Mouse (Mus musculus): Measurements from ENCODE around the gene Slc25a23. TPM values are rescaled to one million over a fixed set of nuclear protein-coding genes. Genes with fewer than 3 reads are reported as not detected.

Slc25a23 gene
- polyA plus RNA-seq, 1 experiment = 34.2 TPM

DNA sequence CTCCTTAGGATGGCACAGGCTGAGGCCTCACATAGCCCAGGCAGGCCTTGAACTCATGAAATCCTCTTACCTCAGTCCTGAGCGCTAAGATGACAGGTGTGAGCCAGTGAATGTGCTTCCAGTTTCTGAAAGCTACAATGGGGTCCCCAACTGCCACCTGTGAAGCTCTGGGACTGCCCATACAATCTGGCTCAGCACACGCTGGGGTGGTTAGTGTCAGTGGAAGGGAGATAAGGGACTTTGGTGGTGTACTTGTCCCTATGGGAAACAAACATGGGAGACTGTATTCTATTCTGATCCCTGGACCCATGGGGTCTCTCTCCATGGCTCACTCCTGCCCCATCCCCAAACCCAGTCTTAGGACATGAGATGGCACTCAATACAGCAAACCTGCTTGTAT is 40.0 kb downstream of the Slc25a23 start:
- DNase-seq (ENCODE audit: low spot score) = no peak

DNA sequence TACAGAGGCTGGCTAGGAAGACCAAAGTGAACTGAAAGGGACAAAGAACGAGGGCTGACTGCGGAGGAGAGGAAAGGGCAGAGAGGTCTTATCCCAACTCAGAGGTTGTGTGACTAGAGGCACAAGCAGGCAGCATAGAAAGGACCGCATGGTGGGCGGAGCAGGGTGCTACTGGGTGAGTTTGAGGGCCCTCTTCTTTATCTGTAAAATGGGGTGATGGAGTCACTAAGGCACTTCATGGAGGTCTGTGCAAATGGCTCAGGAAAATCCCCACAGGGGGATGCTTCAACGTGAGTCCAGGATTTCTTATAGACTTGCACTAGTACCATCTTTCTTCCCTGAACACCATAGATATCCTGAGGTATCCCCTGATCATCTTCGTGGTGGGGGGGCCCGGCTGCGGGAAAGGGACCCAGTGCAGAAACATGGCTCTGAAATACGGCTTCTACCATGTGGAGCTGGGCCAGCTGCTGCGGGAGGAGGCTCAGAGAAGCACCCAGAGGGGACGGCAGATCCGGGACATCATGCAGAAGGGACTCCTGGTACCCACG is 47.3 kb downstream of the Slc25a23 start:
- no peak for DNase-seq (ENCODE audit: low spot score)

DNA sequence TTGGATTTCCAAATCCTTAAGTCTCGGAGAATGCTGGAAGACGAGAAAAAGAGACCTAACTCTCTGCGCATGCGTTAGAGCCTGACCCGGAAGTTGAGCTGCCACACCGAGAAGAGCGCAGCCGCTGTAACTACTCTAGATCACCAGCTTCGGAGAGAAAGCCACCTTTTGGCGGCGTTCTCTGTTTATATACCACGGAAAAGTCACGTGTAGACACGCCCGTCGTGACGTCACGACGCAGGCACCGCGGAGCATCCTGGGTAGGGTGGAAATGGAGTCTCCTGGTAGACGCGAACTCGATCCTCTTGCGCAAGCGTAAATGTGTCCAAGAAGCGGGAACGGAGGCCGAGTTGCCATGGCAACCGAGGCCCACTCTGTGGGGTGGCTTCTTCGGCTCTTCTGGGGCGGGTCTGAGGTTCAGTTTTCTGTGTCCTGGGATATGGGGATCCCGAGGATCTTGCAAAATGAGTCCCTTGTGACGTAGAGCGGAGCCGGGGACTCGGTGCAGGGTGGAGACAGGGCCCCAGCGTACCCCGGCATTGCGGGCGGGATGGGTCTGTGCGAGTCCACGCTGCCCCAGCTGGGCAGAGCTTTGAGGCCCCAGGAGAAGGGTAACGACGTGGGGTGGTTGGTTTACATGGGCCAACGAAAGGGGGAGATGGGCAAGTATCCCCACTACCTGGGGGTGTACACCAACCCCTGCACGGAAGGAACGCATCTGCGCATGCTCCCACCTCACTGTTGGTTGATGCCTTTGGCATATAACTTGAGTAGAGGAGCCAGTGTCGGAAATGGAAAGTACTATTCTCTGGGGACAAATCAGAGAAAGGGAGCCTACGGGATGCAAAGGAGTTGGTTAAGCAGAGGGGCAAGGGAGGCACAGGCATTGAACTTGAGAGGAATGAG is 48.2 kb downstream of the Slc25a23 start, which contains the start of the genes Gtf2f1 and Gm17949:
Gene Gtf2f1, minus strand, starts transcription at position 53 of the 906 bp plus-strand sequence.
Gene Gm17949, plus strand, starts transcription at position 234 of the 906 bp plus-strand sequence.
- peak; percentile 82 for DNase-seq (ENCODE audit: low spot score)

DNA sequence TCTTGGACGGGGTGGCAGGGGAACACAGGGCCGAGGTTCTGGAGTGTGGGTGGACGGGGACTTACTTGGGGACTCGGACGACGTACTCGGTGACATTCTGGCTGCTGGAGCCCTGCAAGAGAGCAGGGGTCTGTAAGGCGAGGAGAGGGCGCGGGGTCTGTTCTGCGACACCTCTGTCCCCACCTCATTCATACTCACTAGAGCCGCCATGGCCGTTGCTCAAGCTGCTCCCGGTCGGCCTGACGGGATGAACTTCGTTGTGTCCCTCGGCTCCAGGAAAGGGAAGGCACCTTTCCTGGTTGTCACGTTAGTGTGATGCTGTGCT is 48.8 kb downstream of the Slc25a23 start:
- DNase-seq (ENCODE audit: low spot score) = no peak

DNA sequence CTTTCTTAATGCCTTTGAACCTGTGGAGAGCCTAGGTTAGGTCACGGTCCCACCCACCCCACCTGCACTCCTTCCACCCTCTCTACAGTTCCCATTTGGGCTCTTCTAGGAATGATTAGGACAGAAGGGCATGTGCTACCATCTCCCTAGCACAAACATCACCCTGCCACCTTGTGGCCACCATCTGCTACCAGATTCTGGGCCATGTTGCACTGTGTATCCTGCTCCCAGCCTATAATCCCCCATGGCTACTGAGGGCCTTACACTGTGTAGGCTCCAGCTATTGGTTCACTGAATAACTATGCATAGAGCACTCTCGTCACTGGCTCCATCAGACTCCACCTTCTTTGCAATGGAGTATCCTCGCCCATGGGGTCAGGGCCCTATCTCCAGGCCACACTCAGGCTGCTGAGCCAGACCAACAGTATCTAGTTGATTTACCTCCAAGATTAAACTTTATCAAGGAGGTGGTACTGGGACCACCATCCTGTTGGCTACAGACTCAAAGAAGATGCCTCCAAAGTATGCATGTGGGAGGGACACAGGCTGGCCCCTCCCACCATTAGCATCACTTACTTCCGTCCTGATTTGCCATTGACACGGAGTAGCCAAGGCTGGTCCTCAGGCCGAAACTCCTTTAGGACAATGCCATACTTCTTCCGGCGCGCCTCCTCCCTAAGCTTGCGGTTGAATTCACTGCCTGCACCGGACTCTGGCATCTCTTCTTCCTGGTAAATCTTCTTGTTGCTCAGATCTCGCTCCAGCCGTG is 52.3 kb downstream of the Slc25a23 start:
- DNase-seq (ENCODE audit: low spot score) = no peak

DNA sequence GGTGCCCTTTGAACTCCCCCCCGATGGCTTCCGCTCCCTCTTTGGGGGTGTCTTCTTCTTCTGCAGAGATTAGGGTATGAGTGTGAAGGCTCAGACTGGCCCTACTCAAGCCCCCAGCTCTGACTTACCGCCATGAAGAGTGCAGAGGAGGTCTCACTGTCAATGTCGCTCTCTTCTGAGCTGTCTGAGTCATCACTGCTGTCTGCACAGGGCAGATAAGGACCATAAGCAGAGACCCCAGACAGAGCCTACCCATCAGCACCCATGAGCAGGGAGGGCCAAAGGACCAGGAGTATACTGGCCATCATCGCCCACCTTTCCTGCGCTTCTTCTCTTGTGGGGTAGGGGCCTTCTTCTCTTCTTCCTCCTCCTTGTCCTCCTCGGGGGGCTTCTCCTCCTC is 55.7 kb downstream of the Slc25a23 start:
- no peak for DNase-seq (ENCODE audit: low spot score)

DNA sequence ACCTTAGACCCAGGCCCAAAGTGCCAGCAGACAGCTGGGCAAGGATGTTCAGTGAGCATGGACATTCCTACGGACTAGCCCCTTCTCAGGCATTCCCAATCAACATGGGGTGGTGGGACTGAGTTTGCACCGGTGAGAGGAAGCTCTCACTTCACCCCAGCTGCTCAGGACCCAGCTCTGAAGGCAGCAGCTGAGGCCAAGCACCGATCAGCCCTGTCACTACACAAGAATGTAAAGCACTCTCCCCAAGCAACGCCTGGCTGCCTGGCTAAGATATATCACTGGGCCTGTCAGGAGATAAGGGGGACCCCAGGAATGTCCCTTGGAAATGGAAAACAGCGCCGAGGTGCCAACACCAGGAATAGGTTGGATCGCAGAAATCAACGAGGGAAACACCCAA is 58.4 kb downstream of the Slc25a23 start:
- DNase-seq (ENCODE audit: low spot score) = no peak

DNA sequence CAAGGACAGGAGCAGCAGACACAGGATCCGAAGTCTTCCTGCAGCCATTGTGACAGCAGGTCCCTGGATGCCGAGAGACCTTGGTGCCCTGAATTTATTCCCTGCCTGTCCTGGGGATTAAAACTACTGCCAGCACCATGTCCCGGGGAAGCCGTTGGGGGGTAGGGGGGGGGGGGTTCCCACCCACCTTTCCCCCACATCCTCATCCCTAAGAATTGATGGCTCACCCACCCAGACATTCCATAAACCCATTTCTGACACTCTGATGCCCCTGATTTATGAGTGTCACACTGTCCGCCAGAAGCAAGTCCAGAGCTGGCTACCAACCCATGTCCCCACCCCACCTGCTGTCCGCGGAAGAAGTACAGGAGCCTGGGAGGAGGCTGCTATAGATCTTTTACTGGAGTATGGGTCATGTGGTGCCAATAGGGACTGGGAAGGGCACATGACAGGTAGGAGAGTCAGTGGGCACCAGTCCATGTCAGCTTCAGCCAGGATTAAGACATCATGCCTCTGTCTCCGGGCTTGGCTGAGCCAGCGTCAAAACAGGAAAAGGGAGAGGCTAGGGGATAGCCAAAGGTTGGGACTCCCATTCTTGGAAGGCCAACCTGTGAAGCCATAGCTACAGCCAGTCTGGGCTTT is 59.6 kb downstream of the Slc25a23 start, which contains the start of gene Pspn:
Gene Pspn, minus strand, starts transcription at position 51 of the 642 bp plus-strand sequence.
- DNase-seq (ENCODE audit: low spot score) = no peak

DNA sequence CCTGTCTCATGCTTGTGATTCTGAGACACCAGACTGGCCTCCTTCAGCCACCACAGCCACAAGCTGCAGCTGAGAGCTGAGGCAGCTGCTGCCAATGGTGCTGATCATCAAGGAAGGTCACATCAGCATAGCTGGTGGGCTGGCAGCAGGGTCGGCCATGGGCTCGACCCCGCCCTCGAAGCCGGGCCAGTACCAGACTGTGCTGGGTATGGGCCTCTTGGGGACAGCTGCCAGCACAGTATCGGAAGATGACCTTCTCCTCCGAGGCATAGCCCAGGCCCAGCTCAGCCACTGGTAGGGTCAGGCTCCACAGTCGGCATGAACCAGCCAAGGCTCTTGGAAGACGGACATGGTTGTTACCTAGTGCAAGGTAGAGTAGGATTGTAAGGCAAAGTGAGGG is 60.2 kb downstream of the Slc25a23 start:
- DNase-seq (ENCODE audit: low spot score) = no peak

DNA sequence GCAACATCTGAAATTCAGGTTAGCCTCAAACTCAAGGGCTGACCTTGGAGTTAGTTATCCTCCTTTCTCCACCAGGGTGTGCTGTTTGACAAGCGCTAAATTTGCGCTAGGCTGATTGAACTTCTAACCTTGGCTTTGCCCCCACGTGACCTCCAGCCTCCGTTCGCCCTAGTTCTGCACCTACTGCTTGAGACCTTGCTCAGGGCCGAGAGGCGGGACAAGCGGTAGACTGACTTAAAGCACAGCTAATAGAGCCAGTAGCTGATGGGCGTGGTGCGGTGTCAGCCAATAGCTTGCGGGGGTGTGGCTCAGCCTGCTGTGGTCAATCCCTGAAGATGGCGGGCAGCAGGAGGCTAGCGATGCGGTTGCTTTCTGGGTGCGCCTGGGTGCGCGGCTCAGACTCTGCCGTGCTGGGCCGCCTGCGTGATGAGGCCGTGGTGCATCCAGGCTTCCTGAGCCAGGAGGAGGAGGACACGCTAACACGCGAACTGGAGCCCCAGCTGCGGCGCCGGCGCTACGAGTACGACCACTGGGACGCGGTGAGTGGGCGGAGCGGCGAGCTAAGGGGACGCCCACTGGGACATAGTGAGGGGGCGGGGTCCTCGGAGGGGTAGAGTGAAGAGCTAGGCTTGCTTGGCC is 62.5 kb downstream of the Slc25a23 start, which contains the start of gene Alkbh7:
Gene Alkbh7, plus strand, starts transcription at position 311 of the 639 bp plus-strand sequence.
- DNase-seq (ENCODE audit: low spot score) = peak; percentile 78

DNA sequence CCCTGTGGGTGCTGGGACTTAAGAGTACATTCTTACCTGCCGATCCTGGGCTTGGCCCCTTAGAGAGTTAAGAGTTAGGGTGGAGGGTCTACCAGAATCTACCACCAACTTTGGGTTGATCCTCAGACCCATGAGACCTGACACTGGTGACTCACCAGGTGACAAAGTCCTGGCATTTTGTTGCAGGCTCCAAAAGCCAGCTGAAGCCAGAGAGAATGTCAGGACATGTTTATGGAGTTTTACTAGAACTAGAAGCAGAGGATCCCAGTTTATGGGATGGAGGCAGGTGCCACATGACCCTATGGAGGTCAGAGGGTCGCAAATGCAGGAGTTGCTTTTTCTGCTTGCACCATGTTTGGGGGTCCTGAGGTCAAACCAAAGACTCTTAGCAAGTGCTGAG is 63.2 kb downstream of the Slc25a23 start:
- no peak for DNase-seq (ENCODE audit: low spot score)

DNA sequence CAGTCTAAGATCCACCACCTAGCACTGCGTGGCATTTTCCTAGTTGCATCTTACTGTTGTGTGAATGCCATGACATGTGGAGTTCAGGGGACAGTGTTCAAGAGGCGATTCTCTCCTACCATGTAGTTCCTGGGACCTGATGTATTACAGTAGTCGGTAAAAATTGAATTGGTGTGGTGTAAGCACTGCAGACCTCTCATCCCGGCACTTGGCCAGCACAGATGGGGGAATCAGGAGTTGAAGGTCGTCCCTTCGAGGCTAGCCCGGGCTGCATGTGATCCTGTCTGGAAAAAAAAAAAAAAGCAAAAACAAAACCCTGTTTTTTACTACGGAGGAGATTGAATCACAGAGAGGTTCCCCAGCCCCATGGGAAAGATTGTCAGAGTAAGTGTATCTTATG is 64.6 kb downstream of the Slc25a23 start:
- no peak for DNase-seq (ENCODE audit: low spot score)

Other genes starting within 250 kb of the Slc25a23 start
- gene Rfx2, start 228.8 kb downstream of the Slc25a23 start, polyA plus RNA-seq (2012; rRNA removed) = 6.6 and 9.4 TPM in 2 replicates
- gene Acsbg2, start 185.4 kb downstream of the Slc25a23 start, polyA plus RNA-seq (2012; rRNA removed) = 0.03 TPM in 1 of 2 replicates, not detected in the other
- gene 1700061G19Rik, start 184.4 kb downstream of the Slc25a23 start, polyA plus RNA-seq (2012; rRNA removed) = 2.9 and 3.1 TPM in 2 replicates
- gene Mllt1, start 124.4 kb downstream of the Slc25a23 start, polyA plus RNA-seq (2012; rRNA removed) = 33.8 and 34.5 TPM in 2 replicates
- 0.12 and 0.17 TPM in 2 replicates for gene Acer1, start 77.7 kb downstream of the Slc25a23 start, polyA plus RNA-seq (2012; rRNA removed)
- 93.9 and 105 TPM in 2 replicates for gene Clpp, start 69.6 kb downstream of the Slc25a23 start, polyA plus RNA-seq (2012; rRNA removed)
- 18.1 and 20.6 TPM in 2 replicates for gene Alkbh7, start 62.5 kb downstream of the Slc25a23 start, polyA plus RNA-seq (2012; rRNA removed)
- gene Pspn, start 59.8 kb downstream of the Slc25a23 start, polyA plus RNA-seq (2012; rRNA removed) = not detected in 2 replicates
- gene Gtf2f1, start 48.6 kb downstream of the Slc25a23 start, polyA plus RNA-seq (2012; rRNA removed) = 41.2 and 47.4 TPM in 2 replicates
- 0.18 and 0.19 TPM in 2 replicates for gene Gm17949, start 48.4 kb downstream of the Slc25a23 start, polyA plus RNA-seq (2012; rRNA removed)
- 54.9 and 60.3 TPM in 2 replicates for gene Khsrp, start 28.3 kb downstream of the Slc25a23 start, polyA plus RNA-seq (2012; rRNA removed)
- not detected in 2 replicates for gene Slc25a41, start 18.2 kb downstream of the Slc25a23 start, polyA plus RNA-seq (2012; rRNA removed)
- gene Crb3, start 758 bp downstream of the Slc25a23 start, polyA plus RNA-seq (2012; rRNA removed) = 22.8 and 32.2 TPM in 2 replicates
- gene Dennd1c, start 18.7 kb upstream of the Slc25a23 start, polyA plus RNA-seq (2012; rRNA removed) = 5.1 and 6.1 TPM in 2 replicates
- gene Tubb4a, start 27.9 kb upstream of the Slc25a23 start, polyA plus RNA-seq (2012; rRNA removed) = 3.8 and 5.9 TPM in 2 replicates
- 5.7 and 8.8 TPM in 2 replicates for gene Tnfsf9, start 45.5 kb upstream of the Slc25a23 start, polyA plus RNA-seq (2012; rRNA removed)
- 0.18 and 0.25 TPM in 2 replicates for gene Cd70, start 89.9 kb upstream of the Slc25a23 start, polyA plus RNA-seq (2012; rRNA removed)
- gene Tnfsf14, start 134.3 kb upstream of the Slc25a23 start, polyA plus RNA-seq (2012; rRNA removed) = 0.55 and 0.68 TPM in 2 replicates
- gene C3, start 168.3 kb upstream of the Slc25a23 start, polyA plus RNA-seq (2012; rRNA removed) = 163 and 168 TPM in 2 replicates
- gene Gpr108, start 188.6 kb upstream of the Slc25a23 start, polyA plus RNA-seq (2012; rRNA removed) = 46.5 and 46.9 TPM in 2 replicates
- gene Trip10, start 189.6 kb upstream of the Slc25a23 start, polyA plus RNA-seq (2012; rRNA removed) = 78.9 and 81.3 TPM in 2 replicates
- gene Vav1, start 219.2 kb upstream of the Slc25a23 start, polyA plus RNA-seq (2012; rRNA removed) = 3.5 and 3.9 TPM in 2 replicates